Mouse (Mus musculus): ENCODE results near the gene Otop2. TPM values are rescaled to one million over a fixed set of nuclear protein-coding genes. Genes with fewer than 3 reads are reported as not detected.

The Otop2 gene
- 1.2 and 2.5 TPM in 2 replicates for polyA plus RNA-seq (2021; fragmentation: Nextera tagmentation)
- long read RNA-seq, experiment 1, partial matches to known transcripts: 1 of 3 reads
- long read RNA-seq, experiment 1, other reads (novel, unspliced or antisense): 2 of 3 reads
- long read RNA-seq, experiment 2, partial matches to known transcripts: 0 of 1 reads
- long read RNA-seq, experiment 2, other reads (novel, unspliced or antisense): 0 of 1 reads

GRCm38 (mm10) chr11:115306863-115307262 lies at the start of gene Otop2:
TSS of gene Otop2 (plus strand) at chr11:115307163.

GRCm38 (mm10) chr11:115267061-115267883 lies 39.7 kb upstream of the Otop2 start, which contains the start of gene Grin2c:
TSS of gene Grin2c (minus strand) at chr11:115267243.

GRCm38 (mm10) chr11:115276780-115277603 lies 30.0 kb upstream of the Otop2 start, which contains the start of gene Fdxr:
TSS of gene Fdxr (minus strand) at chr11:115277050.

GRCm38 (mm10) chr11:115297214-115297826 lies 9.6 kb upstream of the Otop2 start, which contains the start of gene Fads6:
TSS of gene Fads6 (minus strand) at chr11:115297663.

GRCm38 (mm10) chr11:115321906-115322693 lies 15.1 kb downstream of the Otop2 start, which contains the start of gene Ush1g:
TSS of gene Ush1g (minus strand) at chr11:115322041.

GRCm38 (mm10) chr11:115334531-115334930 lies 27.6 kb downstream of the Otop2 start, which contains the start of gene Otop3:
TSS of gene Otop3 (plus strand) at chr11:115334731.

GRCm38 (mm10) chr11:115367395-115367944 lies 60.5 kb downstream of the Otop2 start, which contains the start of gene Hid1:
TSS of gene Hid1 (minus strand) at chr11:115367756.

Other genes with a start within 250 kb of the Otop2 start
- gene Cd300e, start 245.0 kb upstream of the Otop2 start, polyA plus RNA-seq (2021; fragmentation: Nextera tagmentation): 0.26 TPM in 1 of 2 replicates, not detected in the other
- gene Rab37, start 215.7 kb upstream of the Otop2 start, polyA plus RNA-seq (2021; fragmentation: Nextera tagmentation): 1.7 and 2.5 TPM in 2 replicates
- gene Cd300lf, start 173.2 kb upstream of the Otop2 start, polyA plus RNA-seq (2021; fragmentation: Nextera tagmentation): 0.14 TPM in 1 of 2 replicates, not detected in the other
- gene Slc9a3r1, start 143.8 kb upstream of the Otop2 start, polyA plus RNA-seq (2021; fragmentation: Nextera tagmentation): 21.7 and 21.9 TPM in 2 replicates
- gene Tmem104, start 119.7 kb upstream of the Otop2 start, polyA plus RNA-seq (2021; fragmentation: Nextera tagmentation): 13.6 and 21.7 TPM in 2 replicates
- 47.6 and 49.6 TPM in 2 replicates for gene Nat9, start 119.3 kb upstream of the Otop2 start, polyA plus RNA-seq (2021; fragmentation: Nextera tagmentation)
- 2.8 and 6.7 TPM in 2 replicates for gene Grin2c, start 39.9 kb upstream of the Otop2 start, polyA plus RNA-seq (2021; fragmentation: Nextera tagmentation)
- 7.4 and 8.5 TPM in 2 replicates for gene Fdxr, start 30.1 kb upstream of the Otop2 start, polyA plus RNA-seq (2021; fragmentation: Nextera tagmentation)
- gene Fads6, start 9.5 kb upstream of the Otop2 start, polyA plus RNA-seq (2021; fragmentation: Nextera tagmentation): 2.0 and 2.5 TPM in 2 replicates
- 0.27 and 0.36 TPM in 2 replicates for gene Ush1g, start 14.9 kb downstream of the Otop2 start, polyA plus RNA-seq (2021; fragmentation: Nextera tagmentation)
- gene Otop3, start 27.6 kb downstream of the Otop2 start, polyA plus RNA-seq (2021; fragmentation: Nextera tagmentation): 0.15 and 0.21 TPM in 2 replicates
- 58.1 and 64.1 TPM in 2 replicates for gene Hid1, start 60.6 kb downstream of the Otop2 start, polyA plus RNA-seq (2021; fragmentation: Nextera tagmentation)
- gene Cdr2l, start 74.8 kb downstream of the Otop2 start, polyA plus RNA-seq (2021; fragmentation: Nextera tagmentation): 6.6 and 13.2 TPM in 2 replicates
- gene Mrpl58, start 96.6 kb downstream of the Otop2 start, polyA plus RNA-seq (2021; fragmentation: Nextera tagmentation): 211 and 277 TPM in 2 replicates
- 1,610 and 1,643 TPM in 2 replicates for gene Atp5h, start 112.8 kb downstream of the Otop2 start, polyA plus RNA-seq (2021; fragmentation: Nextera tagmentation)
- 8.4 and 9.6 TPM in 2 replicates for gene Kctd2, start 113.0 kb downstream of the Otop2 start, polyA plus RNA-seq (2021; fragmentation: Nextera tagmentation)
- gene Trim80, start 133.4 kb downstream of the Otop2 start, polyA plus RNA-seq (2021; fragmentation: Nextera tagmentation): not detected in 2 replicates
- gene Slc16a5, start 155.3 kb downstream of the Otop2 start, polyA plus RNA-seq (2021; fragmentation: Nextera tagmentation): 0.15 and 0.38 TPM in 2 replicates
- 8.7 and 8.9 TPM in 2 replicates for gene Armc7, start 168.5 kb downstream of the Otop2 start, polyA plus RNA-seq (2021; fragmentation: Nextera tagmentation)
- 122 and 134 TPM in 2 replicates for gene Nt5c, start 184.7 kb downstream of the Otop2 start, polyA plus RNA-seq (2021; fragmentation: Nextera tagmentation)
- 221 and 286 TPM in 2 replicates for gene Jpt1, start 207.2 kb downstream of the Otop2 start, polyA plus RNA-seq (2021; fragmentation: Nextera tagmentation)
- 614 and 680 TPM in 2 replicates for gene Sumo2, start 229.1 kb downstream of the Otop2 start, polyA plus RNA-seq (2021; fragmentation: Nextera tagmentation)

All from left cerebral cortex, adult 6 months (tissue).